Mouse (Mus musculus): ENCODE data around the gene Vcpkmt. TPM values are rescaled to one million over a fixed set of nuclear protein-coding genes. Genes with fewer than 3 reads are reported as not detected.
A peak's percentile ranks its signal among the peaks of the same experiment; 100 is the strongest.

Gene Vcpkmt
- total and polyA plus RNA-seq, 3 experiments, result 18.8 to 43.1 TPM; not detected in 1

- Histone ChIP-seq H3K9me3 (replicated peaks; ENCODE audit: insufficient read depth, low read length) (no peaks in the 10 kb centered on the region), H3K36me3 (ENCODE audit: control insufficient read depth in 1 of 2, insufficient read depth in 2 of 2, low read length in 2 of 2) (peaks cover 0 to 30% of the 10 kb centered on the region in 2 experiments; a peak in 2 of 4 replicates), H3K79me2 (ENCODE audit: control insufficient read depth, insufficient read depth, low read length, poor library complexity) (no peaks in the 10 kb centered on the region; the same call in 1 of the 2 replicates), H3K27me3 (ENCODE audit: control insufficient read depth in 1 of 2, insufficient read depth in 2 of 2, low read length in 2 of 2) (no peaks in the 10 kb centered on the region), H3K4me1 (ENCODE audit: control insufficient read depth in 1 of 2, insufficient read depth in 2 of 2, low read length in 2 of 2) (peaks cover 13 to 44% of the 10 kb centered on the region in 2 experiments), H3K4me3 (ENCODE audit: control insufficient read depth in 1 of 2, insufficient read depth in 1 of 2, low read depth in 2 of 2, low read length in 2 of 2) (peak overlapping the region; percentile 45 to 47), H3K27ac (ENCODE audit: control insufficient read depth, low read depth, low read length) (peak overlapping the region; percentile 89), H3K9ac (ENCODE audit: control insufficient read depth, low read depth, low read length, poor library complexity, severe bottlenecking) (peak overlapping the region; percentile 66)
- peak; percentile 24; the same call in 1 of the 2 replicates for TF ChIP-seq SIN3A (IDR thresholded peaks at IDR 0.05; ENCODE audit: low read length)
- TF ChIP-seq TCF12 (IDR thresholded peaks at IDR 0.05; ENCODE audit: low read depth, low read length), result 0 out of 2 replicates have a peak, but pooled peaks have one; percentile 23
- no peak; the same call in 1 of the 2 replicates for TF ChIP-seq POLR2AphosphoS5 (IDR thresholded peaks at IDR 0.05; ENCODE audit: borderline replicate concordance, low read depth, low read length)
- no peak for TF ChIP-seq MEF2A (IDR thresholded peaks at IDR 0.05; ENCODE audit: extremely low read depth, insufficient replicate concordance, low read depth, low read length, poor library complexity, severe bottlenecking)
- TF ChIP-seq GATA1 (IDR thresholded peaks at IDR 0.05; ENCODE audit: low read depth, low read length), result no peak
- peak; percentile 63; the same call in 1 of the 2 replicates for TF ChIP-seq TBP (IDR thresholded peaks at IDR 0.05; ENCODE audit: low read depth, low read length)
- peak; percentile 47 for TF ChIP-seq RCOR1 (IDR thresholded peaks at IDR 0.05; ENCODE audit: low read depth, low read length)
- peak; percentile 25 to 62; a peak in 3 of 4 replicates for TF ChIP-seq EP300 (IDR thresholded peaks at IDR 0.05; ENCODE audit: low read depth in 1 of 2, low read length in 2 of 2)
- peak; percentile 14; the same call in 1 of the 2 replicates for TF ChIP-seq NELFE (IDR thresholded peaks at IDR 0.05; ENCODE audit: low read depth, low read length)
- peak; percentile 44; the same call in 1 of the 2 replicates for TF ChIP-seq ETS1 (IDR thresholded peaks at IDR 0.05; ENCODE audit: low read depth, low read length)
- peak; percentile 88 for DNase-seq (ENCODE audit: low read depth, low spot score)
Measured at GRCm38 (mm10) chr12:69538362-69538950, 44.4 kb downstream of the Vcpkmt start.

GRCm38 (mm10) chr12:69537675-69538361, 45.0 kb downstream of the Vcpkmt start:
- H3K9me3 ChIP-seq (replicated peaks; ENCODE audit: insufficient read depth, low read length), result no peaks in the 10 kb centered on the region
- H3K27me3 ChIP-seq (ENCODE audit: control insufficient read depth in 1 of 2, insufficient read depth in 2 of 2, low read length in 2 of 2), result no peaks in the 10 kb centered on the region
- TF ChIP-seq GATA1 (IDR thresholded peaks at IDR 0.05; ENCODE audit: low read depth, low read length) (peak; percentile 83), POLR2AphosphoS5 (IDR thresholded peaks at IDR 0.05; ENCODE audit: borderline replicate concordance, low read depth, low read length) (no peak), HCFC1 (IDR thresholded peaks at IDR 0.05; ENCODE audit: low read depth, low read length) (peak; percentile 24; the same call in 1 of the 2 replicates), CTCF (IDR thresholded peaks at IDR 0.05 in 2 of 3, conservative IDR thresholded peaks at IDR 0.05 in 1 of 3; ENCODE audit: control insufficient read depth in 1 of 3, insufficient read depth in 1 of 3, low read depth in 2 of 3, low read length in 3 of 3, poor library complexity in 1 of 3, severe bottlenecking in 1 of 3) (no peak), MXI1 (IDR thresholded peaks at IDR 0.05; ENCODE audit: low read depth, low read length) (peak; percentile 71), E2F4 (IDR thresholded peaks at IDR 0.05; ENCODE audit: borderline replicate concordance, low read depth, low read length) (peak; percentile 35; the same call in 1 of the 2 replicates), MYC (IDR thresholded peaks at IDR 0.05; ENCODE audit: low read depth, low read length) (peak; percentile 64; the same call in 1 of the 2 replicates), MAZ (IDR thresholded peaks at IDR 0.05; ENCODE audit: low read depth, low read length) (no peak), BHLHE40 (IDR thresholded peaks at IDR 0.05; ENCODE audit: borderline replicate concordance, low read depth, low read length) (peak; percentile 78; the same call in 1 of the 2 replicates), JUND (IDR thresholded peaks at IDR 0.05; ENCODE audit: low read depth, low read length) (peak; percentile 66; the same call in 1 of the 2 replicates), RCOR1 (IDR thresholded peaks at IDR 0.05; ENCODE audit: low read depth, low read length) (peak; percentile 62; the same call in 1 of the 2 replicates), MAX (IDR thresholded peaks at IDR 0.05; ENCODE audit: low read length) (peak; percentile 50; the same call in 1 of the 2 replicates), SMC3 (IDR thresholded peaks at IDR 0.05; ENCODE audit: low read depth, low read length) (no peak), EP300 (IDR thresholded peaks at IDR 0.05; ENCODE audit: low read depth in 1 of 2, low read length in 2 of 2) (peak; percentile 77 to 83), SIN3A (IDR thresholded peaks at IDR 0.05; ENCODE audit: low read length) (peak; percentile 64; the same call in 1 of the 2 replicates), ETS1 (IDR thresholded peaks at IDR 0.05; ENCODE audit: low read depth, low read length) (peak; percentile 84; the same call in 1 of the 2 replicates), POLR2A (IDR thresholded peaks at IDR 0.05; ENCODE audit: control insufficient read depth in 1 of 2, insufficient read depth in 1 of 2, low read depth in 1 of 2, low read length in 2 of 2, poor library complexity in 1 of 2) (peak in 1 of 2 experiments; percentile 68; a peak in 3 of 4 replicates)
- peak; percentile 90 for DNase-seq (ENCODE audit: low read depth, low spot score)
- peak overlapping the region; percentile 66 for H3K9ac ChIP-seq (ENCODE audit: control insufficient read depth, low read depth, low read length, poor library complexity, severe bottlenecking)
- H3K4me1 ChIP-seq (ENCODE audit: control insufficient read depth in 1 of 2, insufficient read depth in 2 of 2, low read length in 2 of 2), result peaks cover 13 to 44% of the 10 kb centered on the region in 2 experiments
- no peaks in the 10 kb centered on the region; the same call in 1 of the 2 replicates for H3K79me2 ChIP-seq (ENCODE audit: control insufficient read depth, insufficient read depth, low read length, poor library complexity)
- peak overlapping the region; percentile 45 to 47 for H3K4me3 ChIP-seq (ENCODE audit: control insufficient read depth in 1 of 2, insufficient read depth in 1 of 2, low read depth in 2 of 2, low read length in 2 of 2)
- H3K27ac ChIP-seq (ENCODE audit: control insufficient read depth, low read depth, low read length), result peak overlapping the region; percentile 89
- H3K36me3 ChIP-seq (ENCODE audit: control insufficient read depth in 1 of 2, insufficient read depth in 2 of 2, low read length in 2 of 2), result peaks cover 0 to 30% of the 10 kb centered on the region in 2 experiments; a peak in 2 of 4 replicates
